Mouse (Mus musculus): Measurements from ENCODE around the gene Traf3ip1. TPM values are rescaled to one million over a fixed set of nuclear protein-coding genes. Genes with fewer than 3 reads are reported as not detected.

Traf3ip1 gene
- total and polyA plus RNA-seq, 3 experiments, result 5.0 to 7.5 (median 5.9) TPM

DNA sequence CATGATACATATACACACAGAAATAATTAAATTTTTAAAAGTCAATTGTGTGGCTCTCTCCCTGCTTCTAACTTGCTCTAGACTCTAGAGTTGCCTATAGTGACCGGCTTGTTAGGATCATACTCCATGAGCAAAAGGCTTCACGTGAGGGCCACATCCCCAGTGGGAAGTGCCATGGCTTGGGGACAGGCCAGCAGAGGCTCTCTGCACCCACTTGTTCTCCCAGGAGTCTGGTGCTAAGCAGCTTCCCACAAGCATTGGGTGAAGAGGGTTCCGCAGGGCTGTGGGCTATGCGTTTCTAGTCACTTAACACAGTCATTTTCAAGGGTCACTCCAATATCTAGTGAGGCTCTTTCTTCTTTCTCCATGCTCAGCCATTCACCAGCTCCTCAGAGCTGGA lies 37.3 kb upstream of the Traf3ip1 start:
- H3K9ac ChIP-seq (ENCODE audit: insufficient read depth, low read depth), result no peak overlapping the region
- peaks cover 6 to 50% of the 10 kb centered on the region in 2 experiments; a peak in 3 of 4 replicates for H3K4me1 ChIP-seq (ENCODE audit: control insufficient read depth in 1 of 2, insufficient read depth in 2 of 2)
- H3K27ac ChIP-seq (ENCODE audit: insufficient read depth, low read depth), result no peak overlapping the region
- H3K27me3 ChIP-seq (replicated peaks), result no peaks in the 10 kb centered on the region
- in situ Hi-C loops (cut with MboI; ENCODE audit: low pct_ligation_motif_present, low pct_unique_long_range_greater_than_20kb, low sequenced_read_pairs) (no loop called here), dilution Hi-C loops (cut with MboI; ENCODE audit: extremely low pct_ligation_motif_present, extremely low pct_unique_long_range_greater_than_20kb, low sequenced_read_pairs) (no loop called here)
- no peak overlapping the region; the same call in 1 of the 2 replicates for H3K4me2 ChIP-seq (ENCODE audit: insufficient read depth, low read depth, poor library complexity, severe bottlenecking)
- peaks cover 3% of the 10 kb centered on the region; the same call in 1 of the 2 replicates for H3K79me2 ChIP-seq (replicated peaks; ENCODE audit: control insufficient read depth, extremely low read depth, insufficient read depth, poor library complexity, severe bottlenecking)
- H3K9me3 ChIP-seq (replicated peaks; ENCODE audit: low read length), result no peaks in the 10 kb centered on the region
- DNase-seq (ENCODE audit: extremely low read depth), result no peak
- TF ChIP-seq TCF12 (IDR thresholded peaks at IDR 0.05; ENCODE audit: low read depth, low read length) (no peak), MAFK (IDR thresholded peaks at IDR 0.05; ENCODE audit: insufficient replicate concordance, low read length) (no peak), POLR2A (IDR thresholded peaks at IDR 0.05; ENCODE audit: low read depth, low read length) (no peak), NRF1 (IDR thresholded peaks at IDR 0.05; ENCODE audit: low read depth, low read length) (no peak), KAT2A (IDR thresholded peaks at IDR 0.05; ENCODE audit: insufficient replicate concordance, low read length) (no peak), USF1 (IDR thresholded peaks at IDR 0.05; ENCODE audit: low read depth, low read length) (no peak), ZMIZ1 (IDR thresholded peaks at IDR 0.05; ENCODE audit: low read depth, low read length) (no peak), PAX5 (IDR thresholded peaks at IDR 0.05; ENCODE audit: low read length) (no peak), ETS1 (conservative IDR thresholded peaks at IDR 0.05; ENCODE audit: low read depth, low read length) (no peak), TBP (conservative IDR thresholded peaks at IDR 0.05; ENCODE audit: low read depth, low read length) (no peak)
- peaks cover 0 to 3% of the 10 kb centered on the region in 2 experiments for H3K36me3 ChIP-seq (replicated peaks in 1 of 2; ENCODE audit: control insufficient read depth in 1 of 2, insufficient read depth in 1 of 2, low read length in 1 of 2)
- H3K4me3 ChIP-seq (replicated peaks in 1 of 3; ENCODE audit: low read depth in 2 of 3, low read length in 2 of 3, poor library complexity in 1 of 3), result no peak overlapping the region

- TF ChIP-seq HCFC1 (IDR thresholded peaks at IDR 0.05; ENCODE audit: low read depth, low read length) (no peak), CHD1 (IDR thresholded peaks at IDR 0.05; ENCODE audit: low read depth, low read length) (no peak), POLR2AphosphoS2 (IDR thresholded peaks at IDR 0.05; ENCODE audit: low read depth, low read length) (no peak), USF1 (IDR thresholded peaks at IDR 0.05; ENCODE audit: low read depth, low read length) (no peak), MXI1 (IDR thresholded peaks at IDR 0.05; ENCODE audit: low read depth, low read length) (no peak), POLR2A (IDR thresholded peaks at IDR 0.05; ENCODE audit: low read depth, low read length) (no peak)
- Histone ChIP-seq H3K4me3 (replicated peaks in 1 of 3; ENCODE audit: low read depth in 2 of 3, low read length in 2 of 3, poor library complexity in 1 of 3) (no peak overlapping the region), H3K9ac (ENCODE audit: insufficient read depth, low read depth) (no peak overlapping the region), H3K79me2 (replicated peaks; ENCODE audit: control insufficient read depth, extremely low read depth, insufficient read depth, poor library complexity, severe bottlenecking) (peaks cover 3% of the 10 kb centered on the region; the same call in 1 of the 2 replicates), H3K27ac (ENCODE audit: insufficient read depth, low read depth) (no peak overlapping the region), H3K9me3 (replicated peaks; ENCODE audit: low read length) (no peaks in the 10 kb centered on the region), H3K4me1 (ENCODE audit: control insufficient read depth in 1 of 2, insufficient read depth in 2 of 2) (peaks cover 6 to 50% of the 10 kb centered on the region in 2 experiments; a peak in 3 of 4 replicates), H3K27me3 (replicated peaks) (no peaks in the 10 kb centered on the region), H3K36me3 (replicated peaks in 1 of 2; ENCODE audit: control insufficient read depth in 1 of 2, insufficient read depth in 1 of 2, low read length in 1 of 2) (peaks cover 0 to 7% of the 10 kb centered on the region in 2 experiments), H3K4me2 (ENCODE audit: insufficient read depth, low read depth, poor library complexity, severe bottlenecking) (no peak overlapping the region)
- dilution Hi-C loops (cut with MboI; ENCODE audit: extremely low pct_ligation_motif_present, extremely low pct_unique_long_range_greater_than_20kb, low sequenced_read_pairs), result no loop called here
- in situ Hi-C loops (cut with MboI; ENCODE audit: low pct_ligation_motif_present, low pct_unique_long_range_greater_than_20kb, low sequenced_read_pairs), result no loop called here
- no peak for DNase-seq (ENCODE audit: extremely low read depth)
These were observed 36.7 kb upstream of the Traf3ip1 start for GRCm38 (mm10) chr1:91457698-91458097.

Measured in CH12.LX (cell line).